Mouse (Mus musculus): ENCODE measurements around the gene Pde4c. TPM values are rescaled to one million over a fixed set of nuclear protein-coding genes. Genes with fewer than 3 reads are reported as not detected.
A peak's percentile ranks its signal among the peaks of the same experiment; 100 is the strongest.

The Pde4c gene
- polyA plus RNA-seq, 1 experiment from 2014 or later: 0.69 TPM

DNA sequence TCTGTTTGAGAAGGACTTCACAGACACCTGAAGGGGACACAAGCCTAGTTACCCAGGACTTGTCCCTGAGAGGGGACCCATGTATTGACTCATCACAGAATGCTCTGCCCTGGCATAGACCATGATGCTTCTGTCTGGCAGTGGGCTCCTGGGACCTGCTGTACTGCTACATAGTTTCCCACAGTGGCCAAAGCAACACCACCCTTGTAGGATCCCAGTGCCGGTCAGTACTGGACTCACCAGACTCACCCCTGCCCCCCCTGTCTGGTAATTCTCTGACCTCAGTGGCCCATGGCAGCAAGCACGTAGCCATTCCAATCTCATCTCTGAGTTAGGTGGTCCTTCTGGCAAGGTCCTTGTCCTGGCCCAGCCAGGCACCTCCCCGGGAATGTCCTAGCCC, 35.4 kb upstream of the Pde4c start:
- WGBS: 91% methylated on average over 3 of the region's 3 CpGs
- no peaks in the 10 kb centered on the region for H3K36me3 ChIP-seq
- H3K4me1 ChIP-seq (replicated peaks): peaks cover 50% of the 10 kb centered on the region
- H3K27me3 ChIP-seq (ENCODE audit: insufficient read depth, poor library complexity, severe bottlenecking): 0 out of 2 replicates have a peak, but pooled peaks cover 3% of the 10 kb centered on the region
- peak overlapping the region; percentile 45; the same call in 1 of the 2 replicates for H3K27ac ChIP-seq
- H3K9me3 ChIP-seq: no peaks in the 10 kb centered on the region
- DNase-seq (ENCODE audit: low spot score): no peak
- H3K4me3 ChIP-seq: no peak overlapping the region

DNA sequence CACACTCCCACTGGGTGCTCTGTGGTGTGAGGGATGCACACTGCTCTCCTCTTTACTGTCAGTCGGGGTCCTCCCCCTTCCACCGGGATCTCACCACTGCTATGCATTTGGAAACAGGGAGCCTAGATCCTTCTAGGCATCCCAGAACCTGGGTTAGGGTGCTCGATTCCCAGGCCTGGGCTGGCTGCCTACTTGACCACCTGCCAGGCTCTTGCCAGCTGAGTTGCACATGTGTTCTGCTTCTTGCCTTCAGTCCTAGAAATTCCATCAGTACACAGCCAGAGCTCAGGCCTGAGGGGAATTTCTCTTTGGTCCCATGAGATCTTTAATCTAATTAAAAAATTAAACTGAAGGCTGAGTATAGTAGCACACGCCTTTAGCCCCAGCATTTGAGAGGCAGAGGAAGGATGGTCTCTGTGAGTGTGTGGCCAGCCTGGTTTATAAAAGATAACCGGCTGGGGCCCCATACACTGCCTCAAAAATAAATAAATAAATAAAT, 33.6 kb upstream of the Pde4c start:
- DNase-seq (ENCODE audit: low spot score): no peak
- Histone ChIP-seq H3K27ac (peak overlapping the region; percentile 62), H3K36me3 (no peaks in the 10 kb centered on the region), H3K27me3 (ENCODE audit: insufficient read depth, poor library complexity, severe bottlenecking) (peaks cover 15% of the 10 kb centered on the region), H3K9me3 (no peaks in the 10 kb centered on the region), H3K4me1 (replicated peaks) (peaks cover 49% of the 10 kb centered on the region), H3K4me3 (no peak overlapping the region)
- 87% methylated on average over 5 of the region's 5 CpGs for WGBS

GRCm38 (mm10) chr8:70691230-70691629, 32.3 kb upstream of the Pde4c start:
- Histone ChIP-seq H3K27ac (peak overlapping the region; percentile 98), H3K27me3 (ENCODE audit: insufficient read depth, poor library complexity, severe bottlenecking) (peaks cover 28% of the 10 kb centered on the region), H3K4me3 (peak overlapping the region; percentile 45), H3K9me3 (no peaks in the 10 kb centered on the region), H3K36me3 (no peaks in the 10 kb centered on the region), H3K4me1 (replicated peaks) (peaks cover 62% of the 10 kb centered on the region)
- no peak for DNase-seq (ENCODE audit: low spot score)
- 56% methylated on average over 4 of the region's 4 CpGs for WGBS

DNA sequence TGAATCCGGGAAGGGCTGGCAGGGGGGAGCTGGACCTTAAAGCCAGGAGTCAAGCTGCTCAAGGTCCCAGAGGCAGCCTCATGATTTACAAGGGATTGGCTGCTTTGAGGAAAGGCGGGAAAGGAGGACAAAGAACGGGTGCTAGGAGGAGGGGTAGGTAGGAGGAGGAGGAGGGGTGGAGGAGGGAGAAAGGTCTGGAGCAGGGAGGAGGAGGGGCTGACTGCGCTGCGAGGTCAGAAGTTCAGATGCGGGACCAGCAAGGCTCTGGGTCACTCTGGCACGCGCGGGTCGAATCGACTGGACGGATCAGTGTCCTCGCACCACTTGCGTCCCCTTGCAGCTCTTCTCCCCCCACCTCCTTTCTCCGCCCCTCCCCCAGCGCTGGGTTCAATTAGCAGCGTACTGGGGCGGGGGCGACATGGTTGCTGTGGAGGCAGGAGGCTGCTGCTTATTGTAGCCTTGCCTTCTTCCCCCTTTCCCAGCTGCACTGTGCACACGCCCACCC, 31.7 kb upstream of the Pde4c start:
- Histone ChIP-seq H3K9me3 (no peaks in the 10 kb centered on the region), H3K36me3 (no peaks in the 10 kb centered on the region), H3K27ac (peak overlapping the region; percentile 98), H3K27me3 (ENCODE audit: insufficient read depth, poor library complexity, severe bottlenecking) (peaks cover 33% of the 10 kb centered on the region), H3K4me1 (replicated peaks) (peaks cover 68% of the 10 kb centered on the region), H3K4me3 (peak overlapping the region; percentile 45)
- DNase-seq (ENCODE audit: low spot score): peak; percentile 92
- WGBS: 1% methylated on average over 20 of the region's 20 CpGs

GRCm38 (mm10) chr8:70693636-70694035, 29.9 kb upstream of the Pde4c start:
- Histone ChIP-seq H3K9me3 (no peaks in the 10 kb centered on the region), H3K27ac (peak overlapping the region; percentile 56; the same call in 1 of the 2 replicates), H3K4me3 (no peak overlapping the region), H3K4me1 (replicated peaks) (peaks cover 78% of the 10 kb centered on the region), H3K36me3 (no peaks in the 10 kb centered on the region), H3K27me3 (ENCODE audit: insufficient read depth, poor library complexity, severe bottlenecking) (peaks cover 34% of the 10 kb centered on the region)
- no peak for DNase-seq (ENCODE audit: low spot score)
- 78% methylated on average over 5 of the region's 5 CpGs for WGBS

GRCm38 (mm10) chr8:70695318-70696018, 28.1 kb upstream of the Pde4c start:
- Histone ChIP-seq H3K4me3 (peak overlapping the region; percentile 5), H3K4me1 (replicated peaks) (peaks cover 70% of the 10 kb centered on the region), H3K36me3 (no peaks in the 10 kb centered on the region), H3K27ac (peak overlapping the region; percentile 98; the same call in 1 of the 2 replicates), H3K27me3 (ENCODE audit: insufficient read depth, poor library complexity, severe bottlenecking) (peaks cover 34% of the 10 kb centered on the region), H3K9me3 (no peaks in the 10 kb centered on the region)
- WGBS: 28% methylated on average over 32 of the region's 32 CpGs
- DNase-seq (ENCODE audit: low spot score): peak; percentile 30

GRCm38 (mm10) chr8:70696019-70696885, 27.3 kb upstream of the Pde4c start:
- Histone ChIP-seq H3K36me3 (peaks cover 1% of the 10 kb centered on the region; the same call in 1 of the 2 replicates), H3K4me1 (replicated peaks) (peaks cover 70% of the 10 kb centered on the region), H3K27me3 (ENCODE audit: insufficient read depth, poor library complexity, severe bottlenecking) (peaks cover 34% of the 10 kb centered on the region), H3K9me3 (no peaks in the 10 kb centered on the region), H3K4me3 (peak overlapping the region; percentile 42), H3K27ac (peak overlapping the region; percentile 98)
- 7% methylated on average over 31 of the region's 31 CpGs for WGBS
- DNase-seq (ENCODE audit: low spot score): peak; percentile 80

DNA sequence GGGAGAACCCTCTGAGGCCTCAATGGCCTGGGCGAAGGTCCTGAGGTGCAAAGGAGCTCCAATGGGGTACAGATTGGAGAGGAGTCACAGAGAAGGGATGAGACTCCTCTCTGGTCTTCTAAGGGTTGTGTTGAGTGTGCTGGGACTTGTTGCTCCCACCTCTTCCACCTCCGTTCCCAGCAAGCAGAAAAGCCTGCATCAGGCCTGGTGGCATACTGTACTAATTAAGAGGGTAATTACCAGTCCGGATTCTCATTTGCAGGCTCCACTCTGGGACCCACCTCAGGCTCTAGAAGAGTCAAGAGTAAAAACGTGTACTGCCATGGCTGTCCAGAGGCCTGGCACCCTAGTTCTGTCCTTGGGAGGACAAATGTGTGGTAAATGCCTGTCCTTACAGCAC, 26.6 kb upstream of the Pde4c start:
- Histone ChIP-seq H3K36me3 (peaks cover 7% of the 10 kb centered on the region; the same call in 1 of the 2 replicates), H3K27me3 (ENCODE audit: insufficient read depth, poor library complexity, severe bottlenecking) (peaks cover 34% of the 10 kb centered on the region), H3K27ac (peak overlapping the region; percentile 98), H3K9me3 (no peaks in the 10 kb centered on the region), H3K4me3 (peak overlapping the region; percentile 42), H3K4me1 (replicated peaks) (peaks cover 70% of the 10 kb centered on the region)
- DNase-seq (ENCODE audit: low spot score): no peak
- 45% methylated on average over 4 of the region's 4 CpGs for WGBS

DNA sequence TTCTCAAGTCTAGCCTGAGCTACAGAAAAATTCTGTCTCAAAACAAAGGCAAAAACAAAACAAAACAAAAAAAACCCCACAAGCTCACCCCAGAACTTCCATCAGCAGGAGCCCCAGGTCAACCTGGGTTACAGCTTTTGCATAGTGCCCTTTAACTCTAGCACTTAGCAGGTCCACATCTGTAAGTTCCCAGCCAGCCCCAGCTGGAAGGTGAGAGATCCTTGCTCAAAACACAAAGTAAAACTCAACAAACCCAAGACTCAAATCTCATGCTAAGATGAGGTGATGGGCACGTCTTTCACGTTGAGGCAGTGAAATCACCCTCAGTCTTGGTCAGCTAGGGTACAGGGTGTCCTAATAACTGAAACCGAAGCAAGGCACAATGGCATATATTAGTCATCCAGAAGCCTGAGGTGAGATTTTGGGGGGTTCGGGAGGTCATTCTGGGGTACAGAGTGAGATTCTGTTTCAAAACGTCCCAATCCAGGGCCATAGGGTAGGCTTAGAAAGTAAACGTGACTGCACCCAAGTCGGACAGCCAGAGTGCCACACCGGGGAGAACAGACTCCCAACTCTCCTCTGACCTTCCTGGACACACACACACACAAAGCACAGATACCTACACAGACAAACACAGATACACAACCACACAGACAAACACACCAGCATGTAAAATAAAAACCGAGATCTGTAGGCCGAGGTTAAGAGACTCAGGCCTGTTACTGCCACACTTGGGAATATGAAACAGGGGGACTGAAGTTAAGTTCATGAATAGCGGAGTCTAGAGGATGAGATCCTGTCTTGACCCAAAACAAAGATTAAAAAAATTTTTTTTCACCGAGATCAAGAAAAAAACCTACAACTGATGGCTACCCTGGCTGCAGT, 25.9 kb upstream of the Pde4c start:
- no peak for DNase-seq (ENCODE audit: low spot score)
- 72% methylated on average over 12 of the region's 12 CpGs for WGBS

GRCm38 (mm10) chr8:70698310-70699109, 25.0 kb upstream of the Pde4c start, which contains the start of gene Jund:
Gene Jund (plus strand): TSS chr8:70698949.
- Histone ChIP-seq H3K27ac (peak within 1 kb of the TSS; percentile 98), H3K36me3 (peaks cover 22% of the 10 kb centered on the region), H3K9me3 (no peaks in the 10 kb centered on the region), H3K4me3 (peak within 1 kb of the TSS; percentile 99), H3K27me3 (ENCODE audit: insufficient read depth, poor library complexity, severe bottlenecking) (peaks cover 31% of the 10 kb centered on the region), H3K4me1 (replicated peaks) (peaks cover 69% of the 10 kb centered on the region)
- under 1% methylated on average over 69 of the region's 69 CpGs for WGBS
- peak; percentile 99 for DNase-seq (ENCODE audit: low spot score)

More for the DNA sequence above, 25.9 kb upstream of the Pde4c start:
- Histone ChIP-seq H3K36me3 (peaks cover 13% of the 10 kb centered on the region), H3K27ac (peak overlapping the region; percentile 98), H3K4me3 (peak overlapping the region; percentile 99), H3K4me1 (replicated peaks) (peaks cover 70% of the 10 kb centered on the region), H3K9me3 (no peaks in the 10 kb centered on the region), H3K27me3 (ENCODE audit: insufficient read depth, poor library complexity, severe bottlenecking) (peaks cover 34% of the 10 kb centered on the region)

DNA sequence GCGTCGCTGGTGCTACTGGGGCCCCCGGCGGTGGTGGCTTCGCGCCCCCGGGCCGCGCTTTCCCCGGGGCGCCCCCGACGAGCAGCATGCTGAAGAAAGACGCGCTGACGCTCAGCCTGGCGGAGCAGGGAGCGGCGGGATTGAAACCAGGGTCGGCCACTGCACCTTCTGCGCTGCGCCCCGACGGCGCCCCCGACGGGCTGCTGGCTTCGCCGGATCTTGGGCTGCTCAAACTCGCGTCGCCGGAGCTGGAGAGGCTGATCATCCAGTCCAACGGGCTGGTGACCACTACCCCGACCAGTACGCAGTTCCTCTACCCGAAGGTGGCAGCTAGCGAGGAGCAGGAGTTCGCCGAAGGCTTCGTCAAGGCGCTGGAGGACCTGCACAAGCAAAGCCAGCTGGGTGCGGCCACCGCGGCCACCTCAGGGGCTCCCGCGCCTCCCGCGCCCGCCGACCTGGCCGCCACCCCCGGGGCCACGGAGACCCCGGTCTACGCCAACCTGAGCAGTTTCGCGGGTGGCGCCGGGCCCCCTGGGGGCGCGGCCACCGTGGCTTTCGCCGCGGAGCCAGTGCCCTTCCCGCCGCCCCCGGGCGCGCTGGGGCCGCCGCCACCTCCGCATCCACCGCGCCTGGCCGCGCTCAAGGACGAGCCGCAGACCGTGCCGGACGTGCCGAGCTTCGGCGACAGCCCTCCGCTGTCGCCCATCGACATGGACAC, 24.2 kb upstream of the Pde4c start:
- peak; percentile 65 for DNase-seq (ENCODE audit: low spot score)
- peaks cover 65% of the 10 kb centered on the region for H3K4me1 ChIP-seq (replicated peaks)

More for the DNA sequence above, 24.2 kb upstream of the Pde4c start:
- H3K9me3 ChIP-seq: no peaks in the 10 kb centered on the region
- H3K36me3 ChIP-seq: peaks cover 28% of the 10 kb centered on the region
- peak overlapping the region; percentile 98 for H3K27ac ChIP-seq
- H3K4me3 ChIP-seq: peak overlapping the region; percentile 99
- H3K27me3 ChIP-seq (ENCODE audit: insufficient read depth, poor library complexity, severe bottlenecking): peaks cover 24% of the 10 kb centered on the region
- WGBS: under 1% methylated on average over 89 of the region's 89 CpGs

Data from hindbrain, embryonic 10.5 days (tissue).